Mouse (Mus musculus) neural tube, embryonic 10.5 days (tissue): ENCODE measurements around the gene Taok3.
A peak's percentile ranks its signal among the peaks of the same experiment; 100 is the strongest.

ENCODE experiments used
- DNase-seq: peaks from one replicate; pipeline ENCODE4 v3.0.0-alpha.2; 2017; ENCODE audit warnings: low spot score; ENCODE audit errors: extremely low spot score

Gene Taok3

GRCm38 (mm10) chr5:117117716-117118115 lies 2.2 kb upstream of the Taok3 start:
- no peak for DNase-seq

GRCm38 (mm10) chr5:117118220-117118619 lies 1.7 kb upstream of the Taok3 start:
- no peak for DNase-seq

DNA sequence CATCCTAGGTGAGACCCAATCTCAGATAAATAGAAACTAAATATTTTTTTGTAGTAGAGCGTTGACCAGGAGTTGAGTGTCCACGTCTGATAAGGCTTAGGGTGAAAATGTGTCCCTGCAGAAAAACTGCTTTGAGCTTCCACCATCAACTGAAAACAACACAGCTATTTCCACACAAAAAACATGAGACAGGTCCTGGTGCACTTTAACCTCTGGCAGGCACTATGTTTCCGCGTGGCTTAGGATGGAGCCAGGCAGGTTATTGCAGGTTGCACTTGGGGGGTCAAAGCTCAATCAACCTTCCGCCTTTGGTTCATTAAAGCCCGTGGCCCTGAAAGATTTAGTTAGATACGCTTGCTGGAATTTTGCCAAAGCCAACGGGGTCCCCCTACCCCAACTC lies 1.1 kb upstream of the Taok3 start:
- DNase-seq, result no peak

DNA sequence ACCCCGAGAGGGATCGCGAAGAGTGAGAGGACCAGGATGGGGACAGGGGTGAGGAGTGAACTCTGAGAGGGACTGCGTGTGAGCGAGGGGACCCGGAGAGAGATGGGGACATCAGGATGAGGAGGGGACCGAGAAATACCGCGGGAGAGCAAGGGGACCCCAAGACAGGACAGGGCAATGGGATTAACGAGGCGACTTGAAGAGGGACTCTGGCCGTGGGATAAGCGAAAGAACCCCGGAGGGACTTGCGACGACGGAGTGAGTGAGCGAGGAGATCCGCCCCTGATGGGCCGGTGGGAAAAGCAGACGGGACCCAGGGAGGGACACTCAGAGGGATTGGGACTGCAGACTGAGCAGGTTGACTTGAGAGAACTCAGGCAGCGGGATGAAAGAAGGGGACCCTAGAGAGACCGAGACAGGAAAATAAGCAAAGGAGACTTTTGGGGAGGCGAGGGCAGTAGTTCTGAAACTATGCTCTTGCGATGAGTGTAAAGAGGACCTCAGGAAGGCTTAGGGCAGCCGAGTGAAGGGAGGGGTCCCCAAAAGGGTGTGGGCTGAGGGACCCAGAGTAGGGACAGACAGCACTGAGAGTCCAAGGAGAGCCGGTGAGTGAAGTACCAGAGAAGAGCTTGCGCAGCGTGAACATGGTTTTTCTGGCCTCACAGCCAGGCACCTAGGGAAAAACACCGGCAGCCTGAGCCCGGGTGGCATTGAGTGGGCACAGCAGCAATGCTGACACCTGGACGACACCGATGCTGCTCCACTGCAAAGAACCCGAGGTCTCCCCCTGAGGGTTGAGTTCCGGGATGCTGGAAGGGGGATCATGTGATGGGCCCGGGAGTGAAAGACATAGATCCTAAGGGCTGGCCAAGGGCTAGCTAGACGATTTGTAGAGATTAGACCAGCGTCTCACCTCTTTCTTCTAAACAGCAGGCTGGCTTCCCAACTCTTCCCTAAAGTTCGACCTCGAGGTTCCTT lies 849 bp downstream of the Taok3 start:
- peak; percentile 30 for DNase-seq

- no peak for DNase-seq
Observed at GRCm38 (mm10) chr5:117121657-117122056, 1.7 kb downstream of the Taok3 start.

- no peak for DNase-seq
Observed at GRCm38 (mm10) chr5:117123102-117123501, 3.2 kb downstream of the Taok3 start.

GRCm38 (mm10) chr5:117123840-117124239 lies 3.9 kb downstream of the Taok3 start:
- DNase-seq, result no peak

- no peak for DNase-seq
Observed at GRCm38 (mm10) chr5:117125482-117126346, 5.8 kb downstream of the Taok3 start.

GRCm38 (mm10) chr5:117127051-117127450 lies 7.1 kb downstream of the Taok3 start:
- DNase-seq, result no peak

GRCm38 (mm10) chr5:117130726-117131125 lies 10.8 kb downstream of the Taok3 start:
- no peak for DNase-seq

GRCm38 (mm10) chr5:117133446-117134065 lies 13.6 kb downstream of the Taok3 start:
- no peak for DNase-seq

- no peak for DNase-seq
Observed at GRCm38 (mm10) chr5:117134066-117134888, 14.3 kb downstream of the Taok3 start.

GRCm38 (mm10) chr5:117134889-117135456 lies 15.0 kb downstream of the Taok3 start:
- no peak for DNase-seq

DNA sequence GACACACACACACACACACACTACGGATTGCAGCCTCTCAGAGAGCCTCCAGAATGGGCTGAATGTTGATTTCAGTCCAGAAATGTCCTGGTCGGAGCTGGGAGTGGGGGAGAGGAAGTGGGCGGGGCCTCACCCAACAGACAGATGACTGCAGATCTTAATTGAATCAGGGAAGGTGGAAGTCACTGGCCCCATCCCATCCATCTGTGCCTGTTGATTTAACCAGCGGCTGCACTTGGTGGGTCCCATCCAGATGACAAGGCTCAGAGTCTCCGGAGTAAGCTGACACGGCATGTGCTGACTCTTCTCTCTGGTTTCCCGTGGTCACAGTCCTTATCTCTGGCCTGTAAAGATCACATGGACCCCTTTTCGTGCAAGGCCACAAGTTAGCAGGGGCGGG lies 15.9 kb downstream of the Taok3 start:
- peak; percentile 28 for DNase-seq

DNA sequence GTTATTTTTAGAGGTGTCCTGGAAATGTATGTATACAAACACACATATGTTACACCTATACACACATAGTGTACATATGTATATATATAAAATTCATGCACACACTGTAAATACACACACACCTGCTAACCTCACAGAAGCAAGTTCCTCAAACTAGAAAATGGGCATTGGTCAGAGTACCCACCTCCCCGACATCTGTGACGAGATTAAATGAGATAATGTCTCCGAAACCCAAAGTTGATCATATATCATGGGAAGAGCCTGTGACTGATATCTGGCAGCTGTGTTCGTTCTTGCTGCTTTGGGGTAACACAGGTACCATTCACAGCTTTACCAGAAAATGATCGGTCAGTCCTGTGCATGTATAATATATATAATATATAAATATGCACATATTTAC lies 16.6 kb downstream of the Taok3 start:
- DNase-seq, result no peak

DNA sequence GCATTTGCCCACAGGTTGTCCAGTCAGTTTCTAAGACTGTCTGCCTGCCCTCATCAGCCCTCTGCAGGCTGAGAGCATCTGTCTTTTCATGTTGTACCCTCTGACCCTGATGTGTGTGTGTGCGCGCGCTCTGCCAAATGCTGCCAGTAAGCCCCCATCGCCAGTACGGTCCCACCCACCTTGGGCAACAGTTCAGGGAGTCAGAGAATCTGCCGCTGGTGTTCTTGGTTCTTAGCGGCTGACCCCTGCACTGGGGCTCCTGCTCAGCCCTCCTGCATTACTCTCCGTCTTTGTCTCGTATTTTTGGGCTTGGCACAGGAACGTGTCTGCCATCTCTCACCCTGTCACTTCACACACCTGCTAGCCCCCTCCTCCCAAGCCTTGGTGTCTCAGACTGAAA lies 17.1 kb downstream of the Taok3 start:
- no peak for DNase-seq

GRCm38 (mm10) chr5:117137594-117137993 lies 17.7 kb downstream of the Taok3 start:
- no peak for DNase-seq

GRCm38 (mm10) chr5:117138295-117138988 lies 18.5 kb downstream of the Taok3 start:
- no peak for DNase-seq

- DNase-seq, result no peak
Observed at GRCm38 (mm10) chr5:117139822-117140221, 19.9 kb downstream of the Taok3 start.

DNA sequence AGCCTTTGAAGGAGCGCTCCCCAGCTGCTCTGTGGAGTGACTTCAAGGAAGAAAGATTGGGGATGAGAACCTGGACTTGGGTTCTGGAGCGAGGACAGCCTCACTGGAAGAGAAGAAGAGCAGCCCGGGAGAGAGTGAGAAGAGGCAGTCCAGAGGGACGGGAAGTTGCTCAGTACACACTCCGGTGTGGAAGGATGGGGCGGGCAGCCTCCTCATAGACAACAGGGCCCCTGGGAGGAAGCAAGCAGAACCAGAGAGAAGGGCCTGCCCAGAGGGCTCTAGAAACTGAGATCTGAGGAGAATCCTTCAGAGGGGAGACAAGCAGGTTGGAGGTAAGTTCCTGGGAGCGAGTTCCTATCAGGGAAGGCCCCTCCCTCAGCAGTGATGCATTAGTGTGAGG lies 20.4 kb downstream of the Taok3 start:
- DNase-seq, result no peak
